Mouse (Mus musculus): Measurements from ENCODE around the gene Dab2. TPM values are rescaled to one million over a fixed set of nuclear protein-coding genes. Genes with fewer than 3 reads are reported as not detected.
A peak's percentile ranks its signal among the peaks of the same experiment; 100 is the strongest.

Gene Dab2
- polyA plus RNA-seq, 1 experiment from 2014 or later, result 92.0 TPM

DNA sequence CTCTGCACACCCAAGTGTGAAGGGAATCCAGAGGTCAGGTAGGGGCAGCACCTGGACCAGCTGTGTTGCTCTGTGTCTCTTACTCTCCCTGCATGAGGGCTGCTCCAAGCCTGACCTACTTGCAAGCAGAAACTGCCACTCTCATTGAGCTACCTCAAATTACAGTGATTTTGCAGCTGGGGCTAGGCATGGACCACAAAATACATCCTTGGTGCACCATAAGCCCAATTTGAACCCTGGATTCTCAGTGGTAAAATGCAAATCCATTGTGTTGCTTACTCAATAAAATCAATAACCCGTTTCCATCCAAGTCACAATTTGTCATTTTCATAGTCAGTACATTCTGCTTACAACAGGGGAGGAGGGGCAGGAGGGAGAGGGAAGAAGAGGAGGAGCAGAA lies 85.7 kb downstream of the Dab2 start:
- no peak overlapping the region for H3K4me2 ChIP-seq (replicated peaks)
- H3K27ac ChIP-seq, result peak overlapping the region; percentile 61; the same call in 1 of the 2 replicates
- no peaks in the 10 kb centered on the region for H3K36me3 ChIP-seq
- no peaks in the 10 kb centered on the region for H3K9me3 ChIP-seq
- WGBS, result 18% methylated on average over 1 of the region's 1 CpGs
- no peak for ATAC-seq (ENCODE audit: low FRiP score, low read depth)
- peaks cover 46% of the 10 kb centered on the region for H3K4me1 ChIP-seq
- no peak overlapping the region for H3K4me3 ChIP-seq
- H3K27me3 ChIP-seq, result no peaks in the 10 kb centered on the region
- H3K9ac ChIP-seq, result no peak overlapping the region

GRCm38 (mm10) chr15:6386159-6386951 lies 86.8 kb downstream of the Dab2 start:
- peak overlapping the region; percentile 84 for H3K27ac ChIP-seq
- WGBS, result 2% methylated on average over 49 of the region's 49 CpGs
- peak overlapping the region; percentile 72 for H3K4me2 ChIP-seq (replicated peaks)
- H3K9ac ChIP-seq, result peak overlapping the region; percentile 77
- H3K9me3 ChIP-seq, result no peaks in the 10 kb centered on the region
- H3K4me1 ChIP-seq, result peaks cover 57% of the 10 kb centered on the region
- H3K27me3 ChIP-seq, result no peaks in the 10 kb centered on the region
- peak overlapping the region; percentile 64 for H3K4me3 ChIP-seq
- peak; percentile 92 for ATAC-seq (ENCODE audit: low FRiP score, low read depth)
- no peaks in the 10 kb centered on the region for H3K36me3 ChIP-seq

DNA sequence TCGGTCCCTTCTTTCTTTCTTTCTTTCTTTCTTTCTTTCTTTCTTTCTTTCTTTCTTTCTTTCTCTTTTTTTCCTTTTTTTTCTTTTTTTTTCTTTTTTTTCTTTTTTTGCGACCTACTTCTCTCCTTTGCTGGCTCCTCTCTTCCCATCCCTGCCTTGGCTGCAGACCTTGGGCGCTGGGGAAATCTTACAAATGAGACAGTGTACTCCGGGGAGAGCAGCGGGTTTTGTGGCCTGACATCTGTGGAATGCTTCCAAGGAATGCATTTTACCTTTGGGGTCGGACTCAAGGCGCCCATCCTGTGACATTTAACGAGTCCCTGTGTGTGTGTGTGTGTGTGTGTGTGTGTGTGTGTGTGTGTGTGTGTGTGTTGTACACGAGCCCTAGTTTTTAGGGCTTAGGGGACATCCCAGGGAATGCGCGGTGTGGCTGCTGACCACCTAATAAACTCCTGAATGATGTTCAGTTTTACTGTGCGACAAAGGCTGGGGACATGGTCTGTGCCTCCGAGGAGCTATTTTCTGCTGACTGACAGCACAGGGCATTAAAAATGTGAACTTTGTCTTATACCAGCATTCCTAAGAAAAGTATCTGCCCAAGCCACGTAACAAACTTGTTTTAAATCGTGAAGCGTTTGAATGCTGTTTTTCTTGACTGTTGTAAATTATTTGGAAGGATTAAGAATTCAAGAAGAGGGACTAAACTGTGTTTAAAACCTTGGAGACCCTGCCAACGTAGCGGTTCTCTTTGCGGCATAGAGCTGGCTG lies 87.6 kb downstream of the Dab2 start:
- Histone ChIP-seq H3K9ac (peak overlapping the region; percentile 77), H3K27ac (peak overlapping the region; percentile 84), H3K4me2 (replicated peaks) (peak overlapping the region; percentile 72), H3K36me3 (0 out of 2 replicates have a peak, but pooled peaks cover 4% of the 10 kb centered on the region), H3K27me3 (no peaks in the 10 kb centered on the region), H3K4me1 (peaks cover 59% of the 10 kb centered on the region), H3K4me3 (peak overlapping the region; percentile 64), H3K9me3 (no peaks in the 10 kb centered on the region)
- no peak for ATAC-seq (ENCODE audit: low FRiP score, low read depth)
- 2% methylated on average over 19 of the region's 19 CpGs for WGBS

DNA sequence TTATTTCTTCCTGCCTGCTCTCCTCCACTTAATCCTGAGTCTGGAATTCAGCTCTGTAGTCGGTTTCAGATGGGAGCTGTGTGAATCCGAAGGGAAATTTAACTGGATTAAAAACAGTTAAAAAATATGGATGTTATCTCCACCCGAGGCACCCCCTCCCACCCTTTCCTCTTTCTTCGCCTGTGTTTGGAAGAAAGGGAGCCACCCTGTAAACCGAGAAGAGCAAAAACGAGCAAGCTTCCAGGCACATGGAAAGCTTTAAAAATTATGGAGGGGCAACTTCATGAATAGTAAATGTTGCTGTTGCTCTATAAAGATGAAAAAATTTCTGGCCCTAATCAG lies 88.1 kb downstream of the Dab2 start:
- Histone ChIP-seq H3K9me3 (no peaks in the 10 kb centered on the region), H3K4me1 (peaks cover 59% of the 10 kb centered on the region), H3K9ac (peak overlapping the region; percentile 77), H3K27me3 (no peaks in the 10 kb centered on the region), H3K4me3 (peak overlapping the region; percentile 64), H3K36me3 (peaks cover 5% of the 10 kb centered on the region), H3K4me2 (replicated peaks) (peak overlapping the region; percentile 72), H3K27ac (peak overlapping the region; percentile 84)
- WGBS, result 5% methylated on average over 6 of the region's 6 CpGs
- no peak for ATAC-seq (ENCODE audit: low FRiP score, low read depth)

DNA sequence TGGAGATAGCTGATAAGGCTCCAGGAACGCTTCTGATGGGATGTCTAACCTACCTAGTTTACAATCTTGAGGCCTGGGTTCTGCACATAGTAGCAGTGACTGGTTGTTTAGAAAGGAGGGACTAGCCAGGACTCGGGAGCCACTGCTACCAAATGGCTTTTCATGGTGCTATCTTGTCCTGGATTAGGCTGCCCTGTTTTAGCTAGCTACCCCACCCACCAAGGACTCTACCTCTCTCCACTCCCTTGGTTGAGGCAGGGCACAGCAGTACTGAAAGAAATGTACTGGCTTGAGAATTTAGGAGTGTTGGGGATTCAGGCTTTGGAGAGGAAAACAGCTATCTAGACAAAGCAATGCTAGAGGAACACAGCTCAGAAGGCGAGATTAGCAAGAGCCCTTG lies 88.6 kb downstream of the Dab2 start:
- H3K27ac ChIP-seq, result peak overlapping the region; percentile 84
- peak overlapping the region; percentile 72 for H3K4me2 ChIP-seq (replicated peaks)
- peak overlapping the region; percentile 77 for H3K9ac ChIP-seq
- H3K9me3 ChIP-seq, result no peaks in the 10 kb centered on the region
- H3K4me1 ChIP-seq, result peaks cover 59% of the 10 kb centered on the region
- peak overlapping the region; percentile 64 for H3K4me3 ChIP-seq
- H3K27me3 ChIP-seq, result no peaks in the 10 kb centered on the region
- H3K36me3 ChIP-seq, result peaks cover 9% of the 10 kb centered on the region
- no peak for ATAC-seq (ENCODE audit: low FRiP score, low read depth)
- WGBS, result 47% methylated on average over 3 of the region's 3 CpGs

DNA sequence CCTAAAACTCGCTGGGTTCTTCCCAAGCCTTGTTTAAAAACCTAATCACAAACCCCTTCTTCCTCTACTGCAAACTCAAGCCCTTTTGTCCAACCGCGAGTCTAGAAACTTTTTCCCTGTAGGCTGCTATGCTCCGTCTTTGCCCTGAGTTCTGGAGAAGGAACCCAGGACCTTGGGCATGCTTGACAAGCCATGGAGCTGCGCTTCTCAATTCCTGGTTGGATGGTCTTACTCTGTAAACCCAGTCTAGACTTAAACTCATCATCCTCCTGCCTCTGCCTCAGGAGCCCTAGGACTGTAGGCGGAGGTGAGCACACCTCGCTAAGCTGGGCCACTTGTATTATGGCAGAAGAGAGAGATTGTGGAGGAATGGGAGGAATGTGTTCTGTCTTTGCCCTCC lies 89.0 kb downstream of the Dab2 start:
- Histone ChIP-seq H3K27me3 (no peaks in the 10 kb centered on the region), H3K9ac (peak overlapping the region; percentile 77), H3K36me3 (peaks cover 14% of the 10 kb centered on the region), H3K4me1 (peaks cover 58% of the 10 kb centered on the region), H3K4me2 (replicated peaks) (peak overlapping the region; percentile 72), H3K9me3 (no peaks in the 10 kb centered on the region), H3K27ac (peak overlapping the region; percentile 84; the same call in 1 of the 2 replicates), H3K4me3 (peak overlapping the region; percentile 64)
- ATAC-seq (ENCODE audit: low FRiP score, low read depth), result no peak
- 95% methylated on average over 7 of the region's 7 CpGs for WGBS

DNA sequence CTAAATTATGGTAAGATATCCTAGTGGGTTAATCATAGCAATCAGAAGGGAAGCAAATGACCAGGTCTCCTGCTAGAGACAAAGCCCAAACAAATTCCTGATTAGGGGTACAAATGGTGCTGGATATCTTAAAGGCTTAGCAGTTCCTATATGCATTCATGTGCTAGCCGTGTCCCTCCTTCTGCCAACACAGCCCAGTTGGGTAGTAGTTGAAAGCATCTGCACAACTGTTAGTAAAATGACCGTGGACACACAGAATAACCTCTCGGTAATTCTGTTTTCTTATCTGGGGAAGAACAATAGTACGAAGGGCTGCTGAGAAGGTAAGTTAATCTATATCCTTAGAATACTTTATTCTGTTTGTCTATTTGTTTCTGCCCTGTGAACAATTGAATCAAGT lies 90.5 kb downstream of the Dab2 start:
- Histone ChIP-seq H3K4me3 (no peak overlapping the region), H3K27me3 (no peaks in the 10 kb centered on the region), H3K27ac (no peak overlapping the region), H3K4me2 (replicated peaks) (peak overlapping the region; percentile 72), H3K36me3 (peaks cover 19% of the 10 kb centered on the region), H3K9ac (no peak overlapping the region), H3K4me1 (peaks cover 45% of the 10 kb centered on the region), H3K9me3 (no peaks in the 10 kb centered on the region)
- WGBS, result 91% methylated on average over 4 of the region's 4 CpGs
- ATAC-seq (ENCODE audit: low FRiP score, low read depth), result no peak

DNA sequence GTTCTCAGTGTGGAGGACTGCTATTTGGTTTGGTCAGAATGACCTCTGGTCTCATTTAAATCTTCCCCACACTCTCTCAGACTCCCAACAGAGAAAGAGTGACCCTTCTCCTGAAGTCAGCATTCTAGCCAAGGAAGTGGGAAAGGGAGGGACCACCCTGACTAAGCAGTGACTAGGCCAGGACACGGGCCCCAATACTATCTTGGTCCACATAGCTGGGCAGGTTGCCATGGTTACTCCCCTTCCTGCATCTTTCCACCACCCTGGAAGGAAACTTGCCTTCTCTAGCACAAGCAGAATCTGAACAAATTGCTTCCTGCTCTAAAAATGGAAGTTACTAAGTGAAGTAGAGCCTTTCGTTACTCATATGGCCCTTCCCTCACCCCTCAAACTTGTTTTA lies 91.1 kb downstream of the Dab2 start:
- H3K27ac ChIP-seq, result 0 out of 2 replicates have a peak overlapping the region, but pooled peaks have one; percentile 33
- no peaks in the 10 kb centered on the region for H3K9me3 ChIP-seq
- H3K4me2 ChIP-seq (replicated peaks), result peak overlapping the region; percentile 72
- no peak for ATAC-seq (ENCODE audit: low FRiP score, low read depth)
- no peak overlapping the region for H3K9ac ChIP-seq
- no peaks in the 10 kb centered on the region for H3K27me3 ChIP-seq
- peaks cover 19% of the 10 kb centered on the region for H3K36me3 ChIP-seq
- 48% methylated on average over 2 of the region's 2 CpGs for WGBS
- no peak overlapping the region for H3K4me3 ChIP-seq
- peaks cover 39% of the 10 kb centered on the region for H3K4me1 ChIP-seq

DNA sequence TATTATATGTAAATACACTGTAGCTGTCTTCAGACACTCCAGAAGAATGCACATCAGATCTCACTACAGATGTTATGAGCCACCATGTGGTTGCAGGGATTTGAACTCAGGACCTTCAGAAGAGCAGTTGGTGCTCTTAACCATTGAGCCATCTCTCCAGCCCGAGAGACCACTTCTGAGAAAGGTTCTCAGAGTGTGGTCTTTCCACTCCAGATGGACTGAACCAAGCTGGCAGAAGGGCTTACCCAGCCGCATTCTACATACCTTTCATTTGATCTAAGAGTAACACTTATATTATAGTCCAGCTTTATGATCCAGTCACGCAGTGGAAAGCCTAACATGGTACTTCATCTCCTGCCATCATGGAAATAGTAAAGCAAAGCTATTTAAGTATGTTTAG lies 92.3 kb downstream of the Dab2 start:
- peaks cover 36% of the 10 kb centered on the region for H3K4me1 ChIP-seq
- H3K27ac ChIP-seq, result no peak overlapping the region
- no peak overlapping the region for H3K4me3 ChIP-seq
- no peaks in the 10 kb centered on the region for H3K27me3 ChIP-seq
- WGBS, result 84% methylated on average over 3 of the region's 3 CpGs
- H3K9me3 ChIP-seq, result no peaks in the 10 kb centered on the region
- no peak overlapping the region for H3K9ac ChIP-seq
- H3K36me3 ChIP-seq, result peaks cover 25% of the 10 kb centered on the region
- no peak for ATAC-seq (ENCODE audit: low FRiP score, low read depth)
- H3K4me2 ChIP-seq (replicated peaks), result no peak overlapping the region

- ATAC-seq (ENCODE audit: low FRiP score, low read depth), result no peak
- peaks cover 29% of the 10 kb centered on the region for H3K4me1 ChIP-seq
- peaks cover 31% of the 10 kb centered on the region for H3K36me3 ChIP-seq
- H3K9ac ChIP-seq, result no peak overlapping the region
- no peak overlapping the region for H3K4me3 ChIP-seq
- H3K27ac ChIP-seq, result no peak overlapping the region
- H3K4me2 ChIP-seq (replicated peaks), result no peak overlapping the region
- H3K9me3 ChIP-seq, result no peaks in the 10 kb centered on the region
- 91% methylated on average over 4 of the region's 4 CpGs for WGBS
- no peaks in the 10 kb centered on the region for H3K27me3 ChIP-seq
Measured at GRCm38 (mm10) chr15:6393624-6394023, 94.0 kb downstream of the Dab2 start.

DNA sequence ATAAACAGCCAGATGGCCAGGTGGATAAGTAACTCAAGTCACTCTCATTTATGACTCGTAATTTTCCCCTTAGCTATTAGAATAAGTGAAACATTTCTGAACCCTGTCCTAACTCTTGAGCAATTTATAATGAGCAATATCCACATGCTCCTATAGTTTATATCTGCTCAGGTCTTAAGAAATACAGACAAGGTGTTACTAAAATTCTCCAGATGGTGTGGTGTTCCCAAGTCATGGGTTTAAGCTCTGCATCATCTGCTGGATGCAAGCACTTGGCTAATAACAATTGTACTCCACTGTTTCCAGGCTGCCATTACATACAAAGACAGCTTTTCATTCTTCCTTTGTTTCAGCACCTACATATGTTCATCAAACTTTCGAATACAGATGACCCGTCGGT lies 98.6 kb downstream of the Dab2 start:
- Histone ChIP-seq H3K9ac (no peak overlapping the region), H3K4me1 (no peaks in the 10 kb centered on the region), H3K27ac (no peak overlapping the region), H3K9me3 (no peaks in the 10 kb centered on the region), H3K36me3 (peaks cover 21% of the 10 kb centered on the region), H3K27me3 (no peaks in the 10 kb centered on the region), H3K4me2 (replicated peaks) (no peak overlapping the region), H3K4me3 (no peak overlapping the region)
- ATAC-seq (ENCODE audit: low FRiP score, low read depth), result no peak
- WGBS, result 83% methylated on average over 4 of the region's 4 CpGs

- no peak for ATAC-seq (ENCODE audit: low FRiP score, low read depth)
- H3K4me3 ChIP-seq, result no peak overlapping the region
- 53% methylated on average over 6 of the region's 6 CpGs for WGBS
Measured at GRCm38 (mm10) chr15:6398881-6399280, 99.3 kb downstream of the Dab2 start.

More at GRCm38 (mm10) chr15:6398881-6399280, 99.3 kb downstream of the Dab2 start:
- Histone ChIP-seq H3K27me3 (no peaks in the 10 kb centered on the region), H3K9ac (no peak overlapping the region), H3K27ac (no peak overlapping the region), H3K36me3 (peaks cover 15% of the 10 kb centered on the region), H3K4me2 (replicated peaks) (no peak overlapping the region), H3K4me1 (peaks cover 1% of the 10 kb centered on the region), H3K9me3 (no peaks in the 10 kb centered on the region)
